Mouse (Mus musculus) limb, embryonic 14.5 days (tissue): ENCODE measurements around the gene Tbx2. TPM values are rescaled to one million over a fixed set of nuclear protein-coding genes. Genes with fewer than 3 reads are reported as not detected.

ENCODE experiments used
- ATAC-seq: fragments of 200-750 bp; cut with Nextera tagmentation; 2 replicates; pipeline ENCODE4 v1.8.0; 2017; ENCODE audit warnings: low read depth, moderate number of reproducible peaks, moderate TSS enrichment; ENCODE audit not compliant: low FRiP score
- DNase-seq: peaks from one replicate; pipeline ENCODE4 v3.0.0-alpha.2; 2015; ENCODE audit warnings: low spot score
- H3K27ac ChIP-seq: fragments of 300-500 bp; sonication (generic); replicated peaks from 2 replicates; pipeline ENCODE4 v1.5.1; 2014; ENCODE audit warnings: low read depth, mild to moderate bottlenecking, low read length, moderate library complexity, mixed read lengths
- H3K27me3 ChIP-seq: fragments of 300-500 bp; sonication (generic); 2 replicates; pipeline ENCODE4 v1.6.1; 2014; ENCODE audit warnings: low read length, mixed read lengths; ENCODE audit not compliant: control insufficient read depth, insufficient read depth
- H3K36me3 ChIP-seq: fragments of 300-500 bp; sonication (generic); 2 replicates; pipeline ENCODE4 v1.6.1; 2014; ENCODE audit warnings: mild to moderate bottlenecking, low read length, moderate library complexity, mixed read lengths; ENCODE audit not compliant: control insufficient read depth, insufficient read depth
- H3K4me1 ChIP-seq: fragments of 300-500 bp; sonication (generic); 2 replicates; pipeline ENCODE4 v1.6.1; 2014; ENCODE audit warnings: antibody characterized with exemption, low read length, mixed read lengths; ENCODE audit not compliant: control insufficient read depth, insufficient read depth
- H3K4me2 ChIP-seq: fragments of 300-500 bp; sonication (generic); replicated peaks from 2 replicates; pipeline ENCODE4 v1.6.1; 2014; ENCODE audit warnings: low read depth, mild to moderate bottlenecking, low read length, moderate library complexity; ENCODE audit not compliant: severe bottlenecking
- H3K4me3 ChIP-seq: fragments of 300-500 bp; sonication (generic); replicated peaks from 2 replicates; pipeline ENCODE4 v1.5.1; 2014; ENCODE audit warnings: low read length
- H3K9ac ChIP-seq: fragments of 300-500 bp; sonication (generic); 2 replicates; pipeline ENCODE4 v1.6.1; 2014; ENCODE audit warnings: mild to moderate bottlenecking, low read depth, low read length, moderate library complexity; ENCODE audit not compliant: severe bottlenecking
- H3K9me3 ChIP-seq: fragments of 300-500 bp; sonication (generic); 2 replicates; pipeline ENCODE4 v1.6.1; 2016; ENCODE audit warnings: low read length; ENCODE audit not compliant: control insufficient read depth
- POLR2A ChIP-seq: fragments of 200-500 bp; IDR thresholded peaks from 2 replicates; pipeline ENCODE4 v1.8.0; 2012; ENCODE audit warnings: inconsistent platforms, mild to moderate bottlenecking, moderate library complexity, borderline replicate concordance; ENCODE audit not compliant: insufficient read depth, insufficient read length; ENCODE audit errors: extremely low read depth
- WGBS: fragments of 180-500 bp; shearing (Covaris S2); extraction: QIAGEN DNeasy Blood & Tissue Kit; methylation state at CpG from one replicate; pipeline ENCODE4 v1.1.7; 2014; 5-methylcytosine and 5-hydroxymethylcytosine counted together
- polyA plus RNA-seq, 2 experiments: library from polyadenylated mRNA; depleted of rRNA in 1 of 2; stranded (reverse) in 1 of 2; unstranded in 1 of 2; fragments of >200 nt; fragmentation: Nextera tagmentation in 1 of 2; extraction: Ambion mirVana in 1 of 2; gene quantifications; 2 replicates each; pipeline versions ENCODE4 v1.2.1 to v1.2.3; 2012 to 2014

Gene Tbx2
- polyA plus RNA-seq, 2 experiments, result 6.5 to 31.7 TPM

- Histone ChIP-seq H3K4me2 (no peak overlapping the region), H3K36me3 (no peaks in the 10 kb centered on the region), H3K4me1 (no peaks in the 10 kb centered on the region), H3K27me3 (no peaks in the 10 kb centered on the region), H3K4me3 (no peak overlapping the region), H3K9ac (no peak overlapping the region), H3K27ac (no peak overlapping the region), H3K9me3 (no peaks in the 10 kb centered on the region)
- WGBS, result 80% methylated on average over 1 of the region's 1 CpGs
- no peak for TF ChIP-seq POLR2A
- ATAC-seq, result no peak
- DNase-seq, result no peak
Observed at GRCm38 (mm10) chr11:85805779-85806178, 26.6 kb upstream of the Tbx2 start.

DNA sequence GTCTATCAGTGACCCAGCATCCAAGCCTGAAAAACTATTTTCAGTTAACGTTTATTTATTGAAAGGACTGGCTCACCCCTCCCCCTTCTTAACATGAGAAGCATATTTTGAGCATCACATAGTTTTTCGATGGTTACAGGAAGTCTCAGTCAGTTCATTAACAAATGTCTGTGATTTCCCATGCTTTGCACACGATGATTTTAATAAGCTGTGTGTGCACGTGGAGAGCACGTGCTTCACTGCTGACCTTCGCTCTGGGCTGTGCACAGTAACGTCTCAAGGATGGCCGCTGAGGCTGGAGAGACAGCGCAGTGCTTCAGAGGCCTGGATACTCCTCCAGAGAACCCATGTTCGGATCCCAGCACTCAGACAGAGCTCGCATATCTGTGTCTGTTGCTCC, 25.0 kb upstream of the Tbx2 start:
- no peak for DNase-seq
- no peak for ATAC-seq
- H3K27me3 ChIP-seq, result no peaks in the 10 kb centered on the region

GRCm38 (mm10) chr11:85811229-85811628, 21.1 kb upstream of the Tbx2 start:
- Histone ChIP-seq H3K36me3 (no peaks in the 10 kb centered on the region), H3K27ac (no peak overlapping the region), H3K27me3 (no peaks in the 10 kb centered on the region), H3K9ac (no peak overlapping the region), H3K9me3 (no peaks in the 10 kb centered on the region), H3K4me1 (peaks cover 8% of the 10 kb centered on the region), H3K4me2 (no peak overlapping the region), H3K4me3 (no peak overlapping the region)
- ATAC-seq (no peak), DNase-seq (no peak)
- TF ChIP-seq POLR2A, result no peak
- WGBS, result 80% methylated on average over 4 of the region's 4 CpGs

More for the DNA sequence above, 25.0 kb upstream of the Tbx2 start:
- Histone ChIP-seq H3K9me3 (no peaks in the 10 kb centered on the region), H3K27ac (no peak overlapping the region), H3K9ac (no peak overlapping the region), H3K4me2 (no peak overlapping the region), H3K4me3 (no peak overlapping the region), H3K36me3 (no peaks in the 10 kb centered on the region), H3K4me1 (no peaks in the 10 kb centered on the region; the same call in 1 of the 2 replicates)
- 74% methylated on average over 11 of the region's 11 CpGs for whole genome bisulfite sequencing
- TF ChIP-seq POLR2A, result no peak

DNA sequence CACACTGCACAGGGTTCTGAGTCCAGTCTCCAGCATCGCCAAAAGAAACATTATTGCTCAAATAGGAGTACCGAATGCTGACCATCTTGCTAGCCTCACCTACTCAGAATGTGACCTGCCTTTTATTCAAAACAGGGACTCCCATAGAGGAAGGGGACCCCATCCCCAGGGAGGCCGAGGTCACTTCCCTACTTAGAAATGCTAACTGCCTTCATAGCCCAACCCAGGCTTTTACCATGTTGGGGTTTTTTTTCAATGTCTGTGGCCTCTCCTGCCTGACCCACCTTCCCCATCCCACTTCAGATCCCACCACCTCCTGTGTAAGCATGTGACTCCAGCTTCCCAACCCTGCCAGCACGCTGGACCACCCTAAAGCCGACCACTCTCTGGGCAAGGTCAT, 20.7 kb upstream of the Tbx2 start:
- 90% methylated on average over 5 of the region's 5 CpGs for WGBS
- no peak for ATAC-seq
- Histone ChIP-seq H3K4me3 (no peak overlapping the region), H3K9me3 (no peaks in the 10 kb centered on the region), H3K4me2 (no peak overlapping the region), H3K36me3 (no peaks in the 10 kb centered on the region), H3K9ac (no peak overlapping the region), H3K4me1 (peaks cover 11% of the 10 kb centered on the region), H3K27me3 (no peaks in the 10 kb centered on the region), H3K27ac (no peak overlapping the region)
- DNase-seq, result no peak
- no peak for TF ChIP-seq POLR2A

- H3K4me3 ChIP-seq, result no peak overlapping the region
- peaks cover 13% of the 10 kb centered on the region for H3K4me1 ChIP-seq
- 81% methylated on average over 12 of the region's 12 CpGs for WGBS
- DNase-seq (no peak), ATAC-seq (no peak)
- H3K27ac ChIP-seq, result no peak overlapping the region
- H3K4me2 ChIP-seq, result no peak overlapping the region
- H3K27me3 ChIP-seq, result no peaks in the 10 kb centered on the region
- H3K9me3 ChIP-seq, result no peaks in the 10 kb centered on the region
- TF ChIP-seq POLR2A, result no peak
- no peak overlapping the region for H3K9ac ChIP-seq
- no peaks in the 10 kb centered on the region for H3K36me3 ChIP-seq
Observed at GRCm38 (mm10) chr11:85812201-85812966, 20.0 kb upstream of the Tbx2 start.

DNA sequence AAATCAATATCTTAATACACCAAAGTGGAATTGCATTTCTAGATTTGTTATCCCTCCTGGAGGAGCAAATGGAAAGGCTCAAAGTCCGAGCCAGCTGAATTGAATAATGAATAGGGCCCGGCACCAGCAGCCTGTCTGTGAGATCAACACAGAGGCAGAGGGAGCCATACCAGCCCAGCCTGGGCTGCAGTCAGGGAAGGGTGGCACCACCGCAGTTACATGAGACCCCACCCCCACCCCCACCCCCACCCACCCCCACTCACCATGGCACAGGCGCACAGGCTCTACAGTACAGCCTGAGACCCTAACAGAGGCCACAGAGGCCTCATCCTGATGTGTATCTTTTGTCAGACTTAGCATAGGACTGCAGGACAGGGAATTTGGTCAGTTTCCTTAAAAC, 17.7 kb upstream of the Tbx2 start:
- H3K4me1 ChIP-seq, result peaks cover 13% of the 10 kb centered on the region
- no peak for ATAC-seq
- H3K27ac ChIP-seq, result no peak overlapping the region
- no peaks in the 10 kb centered on the region for H3K36me3 ChIP-seq
- no peak overlapping the region for H3K9ac ChIP-seq
- 18% methylated on average over 4 of the region's 4 CpGs for WGBS
- TF ChIP-seq POLR2A, result no peak
- no peak overlapping the region for H3K4me2 ChIP-seq
- H3K27me3 ChIP-seq, result no peaks in the 10 kb centered on the region
- H3K9me3 ChIP-seq, result no peaks in the 10 kb centered on the region
- DNase-seq, result no peak
- no peak overlapping the region for H3K4me3 ChIP-seq
